Mouse (Mus musculus): ENCODE results near the gene Ckmt2. TPM values are rescaled to one million over a fixed set of nuclear protein-coding genes. Genes with fewer than 3 reads are reported as not detected.

Gene Ckmt2
- total RNA-seq, 2 experiments from 2014 or later = 168 to 176 TPM

DNA sequence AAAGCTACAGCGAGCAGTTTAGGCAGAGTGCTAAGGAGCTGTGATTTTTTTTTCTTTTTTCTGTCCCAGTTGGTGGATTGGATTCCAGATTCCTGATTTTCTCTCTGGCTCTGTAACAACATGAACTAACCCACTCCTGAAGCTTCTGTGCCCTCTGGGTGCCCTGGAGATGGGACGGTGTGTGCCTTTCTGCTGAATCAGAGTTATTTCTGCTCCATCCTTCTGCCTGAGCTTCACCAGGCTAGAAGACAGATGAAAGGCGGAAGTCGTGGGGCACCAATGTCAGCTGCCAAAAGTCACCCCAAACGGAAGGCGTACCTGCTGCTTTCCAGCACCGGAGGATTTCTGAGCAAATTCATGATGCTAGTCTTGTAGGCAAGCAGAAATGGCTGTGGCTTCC is 2.1 kb downstream of the Ckmt2 start:
- no peak for DNase-seq (ENCODE audit: low spot score in 2 of 2)

DNA sequence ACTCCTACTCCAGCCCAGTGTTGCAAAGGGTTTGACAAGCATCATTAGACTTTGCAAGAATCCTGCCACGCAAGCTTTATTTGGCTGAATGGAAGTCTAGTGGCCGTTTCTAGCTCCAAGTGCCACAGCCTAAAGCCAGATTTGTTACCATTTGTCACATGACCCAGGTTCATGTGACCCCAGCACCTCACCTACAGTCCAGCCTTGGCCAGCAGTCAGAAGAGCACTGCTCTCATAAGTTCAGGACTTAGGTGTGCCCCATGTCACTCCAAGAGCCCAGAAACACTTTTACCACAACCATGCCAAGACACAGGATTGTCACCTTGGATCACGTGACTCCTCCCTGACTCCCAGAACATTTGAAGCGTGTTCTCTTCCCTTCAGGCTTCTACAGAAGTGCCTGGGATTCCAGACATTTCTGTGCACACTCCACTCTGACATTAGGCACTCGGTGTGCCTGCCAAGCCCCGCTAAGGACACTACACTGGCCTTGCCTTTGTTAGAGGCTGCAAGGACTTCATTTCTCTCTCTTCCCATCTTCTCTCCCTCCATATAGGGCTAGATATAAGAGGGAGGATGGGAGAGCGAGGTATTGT is 2.9 kb downstream of the Ckmt2 start:
- no peak for DNase-seq (ENCODE audit: low spot score in 2 of 2)

DNA sequence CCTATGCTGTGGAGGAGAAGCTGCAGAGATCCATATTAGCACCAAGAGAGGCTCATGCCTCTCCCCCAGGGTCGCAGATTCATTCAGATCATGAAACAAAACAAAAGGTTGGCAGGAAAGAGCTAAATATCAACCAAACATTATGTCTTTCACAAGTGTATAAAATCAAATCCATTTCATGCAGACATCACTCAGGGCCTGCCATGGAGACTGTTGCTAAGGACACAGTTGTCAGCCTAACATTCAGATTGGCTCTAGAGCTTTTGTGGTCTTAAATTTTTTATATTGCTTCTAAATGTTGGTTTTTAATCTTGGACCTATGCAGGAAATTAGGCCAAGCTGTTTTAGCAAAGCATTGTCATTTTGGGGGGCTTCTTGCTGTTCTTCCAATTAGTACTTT is 8.1 kb downstream of the Ckmt2 start:
- DNase-seq (ENCODE audit: low spot score in 2 of 2) = no peak

DNA sequence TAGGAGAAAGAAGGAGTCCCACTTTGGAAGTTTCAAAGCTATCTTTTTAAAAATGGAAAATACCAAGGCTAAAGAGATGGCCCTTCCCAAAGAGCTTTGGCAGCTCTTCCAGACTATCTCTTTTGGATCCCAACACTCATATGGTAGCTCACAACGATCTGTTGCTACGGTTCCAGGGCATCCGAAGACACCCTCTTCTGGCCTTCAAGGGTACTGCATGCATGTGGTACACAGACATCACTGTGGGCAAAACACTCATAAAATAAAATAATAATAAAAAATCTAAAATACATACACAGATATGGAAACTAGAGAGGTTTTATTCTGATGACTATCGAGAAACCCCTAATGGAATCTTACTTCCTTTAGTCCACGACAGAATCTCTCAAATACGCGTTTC is 17.9 kb downstream of the Ckmt2 start:
- no peak for DNase-seq (ENCODE audit: low spot score in 2 of 2)

DNA sequence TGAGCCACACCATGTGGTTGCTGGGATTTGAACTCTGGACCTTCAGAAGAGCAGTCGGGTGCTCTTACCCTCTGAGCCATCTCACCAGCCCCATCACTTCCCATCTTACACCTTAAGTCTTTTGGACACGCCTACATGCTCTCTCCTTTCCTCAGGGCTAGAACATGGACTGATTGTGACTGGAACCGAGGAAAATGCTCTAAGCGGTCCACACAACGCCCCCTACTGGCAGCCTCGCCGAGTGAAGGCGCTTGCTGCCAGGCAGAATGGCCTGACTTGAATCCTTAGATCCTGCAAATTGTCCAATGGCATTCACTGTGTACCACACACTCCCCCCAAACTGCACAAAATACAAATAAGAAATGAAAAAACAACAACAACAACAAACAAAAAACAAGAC is 19.3 kb downstream of the Ckmt2 start:
- DNase-seq (ENCODE audit: low spot score in 2 of 2) = no peak

DNA sequence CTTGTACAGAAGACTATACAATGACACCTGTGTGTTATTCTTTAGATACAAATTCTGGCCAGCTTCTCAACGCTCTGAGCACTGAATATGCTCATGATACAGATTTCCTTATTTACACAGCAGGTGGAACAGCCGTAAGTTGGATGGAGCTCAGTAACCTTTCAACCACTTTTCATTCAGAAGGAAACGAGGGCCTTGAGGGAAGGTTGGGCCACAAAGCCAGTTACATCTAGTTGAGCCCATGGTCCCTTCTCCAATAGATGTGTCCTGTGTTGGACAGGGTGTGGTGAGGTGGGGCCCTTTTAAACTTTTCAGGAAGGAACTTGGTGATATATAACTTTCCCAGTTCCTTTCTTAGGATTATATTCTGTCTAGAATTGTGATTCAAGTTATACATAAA is 22.3 kb downstream of the Ckmt2 start:
- no peak for DNase-seq (ENCODE audit: low spot score in 2 of 2)

DNA sequence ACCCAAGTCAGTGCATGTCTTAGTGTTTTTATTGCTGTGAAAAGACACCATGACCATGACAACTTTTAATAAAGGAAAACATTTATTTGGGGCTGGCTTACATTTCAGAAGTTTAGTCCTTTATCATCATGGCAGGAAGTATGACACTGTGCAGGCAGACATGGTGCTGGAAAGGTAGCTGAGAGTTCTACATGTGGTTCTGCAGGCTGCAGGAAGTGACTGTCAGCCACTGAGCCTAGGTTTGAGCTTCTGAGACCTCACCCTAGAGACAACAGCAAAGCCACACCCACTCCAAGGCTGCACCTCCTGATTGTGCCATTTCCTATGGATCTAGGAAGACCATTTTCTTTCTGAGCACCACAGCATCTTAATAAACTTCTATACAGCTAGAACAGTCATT is 48.8 kb downstream of the Ckmt2 start:
- DNase-seq (ENCODE audit: low spot score in 2 of 2) = no peak

DNA sequence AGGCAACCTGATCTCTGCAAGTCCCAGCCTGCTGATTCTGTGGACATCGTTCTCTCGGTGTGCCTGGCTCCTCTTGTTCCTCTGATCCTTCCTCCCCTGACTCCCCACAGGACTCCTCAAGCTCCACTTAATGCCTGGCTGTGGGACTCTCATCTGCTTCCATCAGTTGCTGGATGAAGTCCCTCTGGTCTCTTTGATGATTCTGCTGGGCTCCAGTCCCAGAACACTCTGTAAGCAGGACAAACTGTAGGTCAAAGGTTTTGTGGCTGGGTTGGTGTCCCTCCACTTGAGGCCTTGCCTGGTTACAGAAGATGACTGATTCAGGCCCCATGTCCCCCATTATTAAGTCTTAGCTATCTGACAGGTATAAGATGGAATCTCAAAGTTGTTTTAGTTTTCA is 50.6 kb downstream of the Ckmt2 start:
- no peak for DNase-seq (ENCODE audit: low spot score in 2 of 2)

DNA sequence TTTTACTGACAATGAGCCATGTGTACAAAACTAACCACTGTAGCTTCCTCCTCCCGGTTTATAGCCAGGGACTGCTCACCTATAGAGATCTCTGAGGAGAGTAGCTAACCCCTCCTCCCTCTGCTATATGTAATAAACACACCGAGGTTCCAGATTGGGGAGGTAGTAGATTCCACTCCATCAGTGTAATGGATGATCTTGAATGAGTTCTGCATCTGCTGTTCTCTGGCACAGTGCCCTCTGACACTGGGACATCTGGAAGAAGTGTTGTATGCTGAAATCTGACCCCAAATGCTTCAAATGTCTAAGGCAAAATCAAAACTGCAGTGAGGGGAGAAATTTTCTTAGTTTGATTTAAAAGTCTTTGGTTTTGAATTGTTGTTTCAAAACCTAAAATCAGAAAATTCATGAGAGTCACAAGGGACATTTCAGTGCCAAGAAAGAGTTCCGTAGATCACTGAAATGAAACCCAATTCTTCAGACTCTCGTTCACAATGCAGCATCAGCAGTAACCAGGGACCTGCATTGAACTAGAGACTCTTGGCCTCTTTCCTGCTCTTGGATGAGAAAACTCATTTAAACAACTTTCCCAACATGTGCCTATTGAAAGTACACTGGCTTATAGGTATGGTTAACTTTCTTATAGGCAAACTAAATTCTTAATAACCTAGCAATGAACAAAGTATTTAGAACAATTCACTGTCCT is 51.7 kb downstream of the Ckmt2 start:
- peak; percentile 44 to 79 for DNase-seq (ENCODE audit: low spot score in 2 of 2)

DNA sequence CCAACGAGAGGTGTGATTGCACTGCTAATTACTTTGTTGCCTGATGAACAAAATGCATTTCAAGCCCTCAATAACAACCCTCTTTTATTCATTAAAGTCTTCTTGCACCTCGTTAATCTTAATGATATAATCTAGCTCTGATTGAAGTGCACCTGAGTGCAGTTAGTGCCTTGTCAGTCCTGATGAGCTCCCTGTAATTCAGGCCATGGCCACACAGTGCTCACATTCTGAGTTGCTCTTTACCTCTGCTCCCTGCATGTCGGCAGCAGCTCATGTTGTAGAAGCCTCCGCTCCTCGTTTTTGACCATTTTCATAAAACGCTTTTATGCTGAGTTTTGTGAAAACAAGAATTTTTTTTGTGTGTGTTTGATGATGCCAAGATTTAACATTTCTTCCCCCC is 53.0 kb downstream of the Ckmt2 start:
- no peak for DNase-seq (ENCODE audit: low spot score in 2 of 2)

DNA sequence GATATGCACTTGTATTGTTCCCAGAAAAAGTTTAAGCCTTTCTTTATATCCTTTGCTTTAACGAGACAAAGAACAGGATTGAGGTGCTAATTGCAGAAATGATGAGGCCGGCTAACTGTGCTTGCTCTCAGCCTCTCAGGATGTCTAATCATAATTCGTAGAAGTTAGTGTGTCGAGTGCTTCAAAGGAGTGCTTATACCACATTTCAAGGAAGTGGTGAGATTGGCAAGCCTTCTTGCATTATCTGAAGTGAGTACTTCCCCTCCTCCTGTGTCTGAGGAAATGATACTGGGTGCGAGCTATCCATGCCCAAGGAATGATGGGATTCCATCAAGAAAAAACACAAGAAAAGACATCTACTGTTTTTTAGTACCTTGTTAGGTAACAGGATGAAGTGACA is 62.0 kb downstream of the Ckmt2 start:
- no peak for DNase-seq (ENCODE audit: low spot score in 2 of 2)

DNA sequence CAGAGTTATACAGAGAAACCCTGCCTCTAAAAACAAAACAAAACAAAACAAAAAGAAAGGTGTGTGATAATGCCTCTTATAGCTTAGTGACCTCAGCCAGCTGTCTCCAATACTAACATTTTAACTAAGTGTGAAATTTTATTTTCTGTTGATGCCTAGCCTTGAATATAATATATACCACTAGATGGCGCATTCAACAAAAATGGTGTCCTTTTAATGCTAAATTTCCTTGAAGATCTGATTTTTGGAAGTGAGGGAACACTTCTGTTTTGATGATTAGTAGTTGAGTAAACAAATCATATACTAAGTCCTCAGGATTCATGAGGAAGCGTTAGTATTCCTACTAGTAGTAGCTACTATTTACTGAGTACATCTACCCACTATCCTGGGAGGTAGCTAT is 67.2 kb downstream of the Ckmt2 start:
- no peak for DNase-seq (ENCODE audit: low spot score in 2 of 2)

DNA sequence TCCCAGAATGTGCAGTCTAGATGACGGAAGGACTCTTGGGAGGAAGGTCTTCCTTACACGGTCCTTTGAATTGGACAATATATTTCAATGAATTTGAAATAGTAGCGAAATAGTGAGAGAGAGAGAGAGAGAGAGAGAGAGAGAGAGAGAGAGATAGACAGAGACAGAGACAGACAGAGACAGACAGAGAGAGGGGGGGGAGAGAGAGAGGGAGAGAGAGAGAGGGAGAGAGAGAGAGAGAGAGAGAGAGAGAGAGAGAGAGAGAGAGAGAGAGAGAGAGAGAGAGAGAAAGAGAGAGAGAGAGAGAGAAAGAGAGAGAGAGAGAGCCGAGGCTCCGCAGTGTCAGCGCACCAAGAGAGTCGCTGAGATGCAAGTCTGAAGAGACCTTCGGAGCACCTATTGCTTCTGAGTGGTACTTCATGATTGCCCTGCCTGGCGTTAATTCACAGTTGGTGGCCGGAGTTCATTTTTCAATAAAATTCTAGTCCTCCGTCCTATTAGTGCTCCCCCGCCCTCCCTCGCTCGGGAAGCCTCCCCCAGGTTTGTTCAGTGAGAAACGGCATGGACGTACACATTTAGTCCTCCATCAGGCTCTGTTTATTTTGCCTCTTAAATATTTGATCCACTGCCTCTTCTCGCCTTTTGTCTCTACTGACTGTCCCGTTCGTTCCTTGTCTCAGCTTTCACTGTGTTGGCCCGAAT is 68.7 kb downstream of the Ckmt2 start:
- DNase-seq (ENCODE audit: low spot score in 2 of 2) = no peak

DNA sequence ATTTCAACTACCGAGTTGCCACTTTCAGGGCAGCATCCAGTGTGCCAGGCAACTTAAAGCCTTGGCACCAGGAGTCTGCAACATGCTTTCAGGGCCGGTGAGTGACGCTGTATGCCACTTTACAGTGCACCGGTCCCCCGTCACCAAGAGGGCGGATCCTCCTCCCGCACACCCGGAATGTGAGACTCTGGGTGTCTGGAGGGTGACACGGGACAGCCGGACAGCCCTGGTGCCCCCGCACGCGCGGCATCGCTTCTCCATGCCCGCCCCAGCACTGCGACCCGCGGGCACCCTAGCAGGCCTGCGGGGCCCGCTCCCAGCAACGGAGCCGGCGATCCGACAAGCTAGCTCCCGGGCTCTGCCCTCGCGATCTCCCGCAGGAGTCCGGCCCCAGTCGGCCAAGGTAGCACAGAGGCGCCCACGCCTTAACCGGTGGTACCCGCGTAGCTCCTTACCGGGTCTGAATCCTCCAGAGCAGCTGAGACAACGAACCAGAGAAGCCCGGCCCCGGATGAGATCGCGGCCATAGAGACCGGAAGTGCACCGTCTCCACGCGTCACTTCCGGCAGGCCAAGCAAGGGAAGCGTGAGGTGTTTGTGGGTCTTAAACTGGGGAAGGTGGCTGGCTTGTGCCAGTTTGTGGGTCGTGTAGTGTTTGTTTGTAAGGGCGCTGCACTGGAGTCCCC is 69.4 kb downstream of the Ckmt2 start, which contains the start of gene Zcchc9:
TSS of gene Zcchc9 (minus strand) at position 551 of the 685 bp plus-strand sequence.
- DNase-seq (ENCODE audit: low spot score in 2 of 2) = peak; percentile 77 to 88

Other genes with a start within 250 kb of the Ckmt2 start
- gene Acot12, start 135.4 kb downstream of the Ckmt2 start, total RNA-seq (2021) = under 1 TPM in 1 of 2 experiments, not detected in 1; 0.18 TPM
- gene Zcchc9, start 69.2 kb downstream of the Ckmt2 start, total RNA-seq (2021) = 10 to 100 TPM; 20.6 to 21.7 TPM

Data from gastrocnemius, postnatal 4 days (tissue).